Mouse (Mus musculus): ENCODE results near the gene Srek1. TPM values are rescaled to one million over a fixed set of nuclear protein-coding genes. Genes with fewer than 3 reads are reported as not detected.

Gene Srek1
- 5.3 and 6.3 TPM in 2 replicates for polyA plus RNA-seq (2012; rRNA removed; ENCODE audit: low replicate concordance)

DNA sequence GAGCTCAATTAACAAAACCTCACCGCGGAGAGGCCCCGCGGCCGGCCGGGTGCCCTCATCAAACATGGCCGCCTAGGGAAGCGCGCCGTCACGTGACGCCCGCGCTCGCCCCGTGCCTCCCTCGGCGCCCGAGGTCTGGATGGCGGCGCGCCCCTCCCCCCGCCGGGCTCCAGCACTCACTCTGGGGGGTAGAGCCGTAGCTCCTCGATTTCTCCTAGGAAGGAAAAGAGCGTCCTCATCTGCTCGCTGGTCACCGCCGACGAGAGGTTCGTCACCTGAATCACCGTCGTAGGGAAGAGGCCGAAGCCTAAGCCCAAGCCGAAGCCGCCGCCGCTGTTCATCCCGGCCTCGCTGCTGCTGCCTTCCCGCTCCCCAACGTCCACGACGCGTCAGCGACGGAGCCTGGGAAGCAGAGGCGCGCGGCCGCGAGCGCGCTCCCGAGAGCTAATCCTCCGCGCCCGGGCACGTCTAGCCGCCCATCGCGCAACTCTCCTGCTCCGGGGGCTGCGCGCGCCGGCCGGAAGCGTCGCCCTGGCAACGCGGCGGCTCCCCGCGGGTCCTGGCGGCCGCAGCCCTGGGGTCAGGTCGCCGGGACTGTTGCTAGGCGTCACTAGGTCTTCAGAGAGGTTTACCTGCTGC, at the start of gene Srek1:
TSS of gene Srek1 (minus strand) at position 490 of the 639 bp plus-strand sequence.

Other genes with a start within 250 kb of the Srek1 start
- gene Erbin, start 145.9 kb upstream of the Srek1 start, polyA plus RNA-seq (2012; rRNA removed; ENCODE audit: low replicate concordance): 4.3 and 5.7 TPM in 2 replicates